Mouse (Mus musculus): ENCODE measurements around the gene Pifo.

DNA sequence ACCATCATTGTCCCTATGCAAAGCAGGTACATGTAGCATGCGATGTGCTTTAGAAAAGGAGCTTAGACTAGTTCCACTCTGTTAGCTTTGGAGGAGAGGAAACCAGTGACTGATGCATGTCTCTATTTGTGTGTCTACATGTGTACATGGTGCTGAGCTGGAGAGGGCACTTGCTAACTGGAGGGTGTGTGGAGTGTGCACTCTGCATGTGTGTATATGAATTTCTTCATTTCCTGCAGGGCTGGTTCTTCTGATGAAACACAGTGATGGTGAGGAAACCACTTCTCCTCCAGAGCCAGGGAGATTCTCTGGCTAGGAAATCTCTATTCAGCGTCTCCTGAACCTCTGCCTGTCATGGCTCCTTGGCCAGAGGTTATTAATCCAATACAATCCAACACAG lies 40.3 kb downstream of the Pifo start:
- TF ChIP-seq POLR2A (IDR thresholded peaks at IDR 0.05; ENCODE audit: extremely low read depth, insufficient read depth, low read length) (no peak), CTCF (IDR thresholded peaks at IDR 0.05; ENCODE audit: extremely low read depth, insufficient read depth, low read length) (no peak)

All from cortical plate, adult 2 months (tissue).